Mouse (Mus musculus) testis, adult 2 months (tissue): ENCODE measurements around the gene Gclm.

Experiments used
- CTCF ChIP-seq: fragments of 200-500 bp; IDR thresholded peaks from 2 replicates; pipeline ENCODE4 v1.5.1; 2012; ENCODE audit warnings: low read depth, mild to moderate bottlenecking, inconsistent platforms, low read length, moderate library complexity; ENCODE audit not compliant: control insufficient read depth, insufficient read depth, insufficient replicate concordance
- POLR2A ChIP-seq: fragments of 200-500 bp; IDR thresholded peaks from 2 replicates; pipeline ENCODE4 v1.6.1; 2012; ENCODE audit warnings: low read depth, mild to moderate bottlenecking, inconsistent platforms, low read length, moderate library complexity; ENCODE audit not compliant: control insufficient read depth

- TF ChIP-seq CTCF (no peak), POLR2A (no peak)
These were observed 59.2 kb downstream of the Gclm start for GRCm38 (mm10) chr3:122304560-122304959.
